Mouse (Mus musculus) embryonic facial prominence, embryonic 15.5 days (tissue): ENCODE data around the gene Dguok. TPM values are rescaled to one million over a fixed set of nuclear protein-coding genes. Genes with fewer than 3 reads are reported as not detected.

ENCODE experiments used
- ATAC-seq: fragments of 200-750 bp; cut with Nextera tagmentation; 2 replicates; pipeline ENCODE4 v1.8.0; 2017; ENCODE audit warnings: low read depth, moderate TSS enrichment; ENCODE audit not compliant: insufficient number of reproducible peaks, low FRiP score, low TSS enrichment
- H3K27ac ChIP-seq: fragments of 300-500 bp; sonication (generic); replicated peaks from 2 replicates; pipeline ENCODE4 v1.5.1; 2015; ENCODE audit warnings: mild to moderate bottlenecking, inconsistent platforms
- H3K27me3 ChIP-seq: fragments of 300-500 bp; sonication (generic); 2 replicates; pipeline ENCODE4 v1.6.1; 2015; ENCODE audit warnings: inconsistent platforms
- H3K36me3 ChIP-seq: fragments of 300-500 bp; sonication (generic); 2 replicates; pipeline ENCODE4 v1.6.1; 2015; ENCODE audit warnings: mild to moderate bottlenecking, inconsistent platforms
- H3K4me1 ChIP-seq: fragments of 300-500 bp; sonication (generic); 2 replicates; pipeline ENCODE4 v1.6.1; 2015; ENCODE audit warnings: inconsistent platforms
- H3K4me2 ChIP-seq: fragments of 300-500 bp; sonication (generic); replicated peaks from 2 replicates; pipeline ENCODE4 v1.6.1; 2015; ENCODE audit warnings: mild to moderate bottlenecking, inconsistent platforms
- H3K4me3 ChIP-seq: fragments of 300-500 bp; sonication (generic); replicated peaks from 2 replicates; pipeline ENCODE4 v1.5.1; 2015; ENCODE audit warnings: mild to moderate bottlenecking, inconsistent platforms
- H3K9ac ChIP-seq: fragments of 300-500 bp; sonication (generic); 2 replicates; pipeline ENCODE4 v1.6.1; 2015; ENCODE audit warnings: inconsistent platforms
- H3K9me3 ChIP-seq: fragments of 300-500 bp; sonication (generic); replicated peaks from 2 replicates; pipeline ENCODE4 v1.6.1; 2016; ENCODE audit warnings: inconsistent platforms
- WGBS: fragments of 180-500 bp; shearing (Covaris S2); methylation state at CpG from one replicate; pipeline ENCODE4 v1.1.7; 2015; 5-methylcytosine and 5-hydroxymethylcytosine counted together
- polyA plus RNA-seq: library from polyadenylated mRNA; unstranded; fragments of >200 nt; fragmentation: Nextera tagmentation; extraction: Ambion mirVana; gene quantifications from 2 replicates; pipeline ENCODE4 v1.2.1, GENCODE M21; 2015

Dguok gene
- polyA plus RNA-seq, 1 experiment from 2014 or later = 90.4 TPM

GRCm38 (mm10) chr6:83453706-83454105 is 53.1 kb downstream of the Dguok start:
- H3K9ac ChIP-seq = no peak overlapping the region
- H3K36me3 ChIP-seq = peaks cover 7% of the 10 kb centered on the region; the same call in 1 of the 2 replicates
- H3K9me3 ChIP-seq = no peaks in the 10 kb centered on the region
- H3K4me2 ChIP-seq = peak overlapping the region; percentile 92
- no peak for ATAC-seq
- no peaks in the 10 kb centered on the region for H3K27me3 ChIP-seq
- H3K4me3 ChIP-seq = peak overlapping the region; percentile 82
- H3K27ac ChIP-seq = no peak overlapping the region
- WGBS = 24% methylated on average over 11 of the region's 11 CpGs
- peaks cover 74% of the 10 kb centered on the region for H3K4me1 ChIP-seq

- peak overlapping the region; percentile 12; the same call in 1 of the 2 replicates for H3K4me2 ChIP-seq
- H3K27ac ChIP-seq = peak overlapping the region; percentile 34; the same call in 1 of the 2 replicates
- H3K4me1 ChIP-seq = peaks cover 80% of the 10 kb centered on the region
- 48% methylated on average over 9 of the region's 9 CpGs for WGBS
- no peak for ATAC-seq
- H3K36me3 ChIP-seq = peaks cover 14% of the 10 kb centered on the region; the same call in 1 of the 2 replicates
- no peak overlapping the region for H3K9ac ChIP-seq
- no peaks in the 10 kb centered on the region for H3K27me3 ChIP-seq
- no peak overlapping the region for H3K4me3 ChIP-seq
- no peaks in the 10 kb centered on the region for H3K9me3 ChIP-seq
These were observed 56.1 kb downstream of the Dguok start for GRCm38 (mm10) chr6:83450451-83451303.

GRCm38 (mm10) chr6:83449440-83449839 is 57.3 kb downstream of the Dguok start:
- H3K9ac ChIP-seq = no peak overlapping the region
- 0 out of 2 replicates have a peak overlapping the region, but pooled peaks have one; percentile 5 for H3K27ac ChIP-seq
- H3K36me3 ChIP-seq = peaks cover 17% of the 10 kb centered on the region; the same call in 1 of the 2 replicates
- WGBS = 69% methylated on average over 3 of the region's 3 CpGs
- H3K4me1 ChIP-seq = peaks cover 80% of the 10 kb centered on the region
- no peak overlapping the region for H3K4me3 ChIP-seq
- no peak for ATAC-seq
- H3K27me3 ChIP-seq = no peaks in the 10 kb centered on the region
- no peak overlapping the region for H3K4me2 ChIP-seq
- H3K9me3 ChIP-seq = no peaks in the 10 kb centered on the region

- no peak overlapping the region for H3K27ac ChIP-seq
- H3K36me3 ChIP-seq = peaks cover 17% of the 10 kb centered on the region; the same call in 1 of the 2 replicates
- H3K4me3 ChIP-seq = no peak overlapping the region
- no peak overlapping the region for H3K4me2 ChIP-seq
- H3K9ac ChIP-seq = no peak overlapping the region
- 74% methylated on average over 4 of the region's 4 CpGs for WGBS
- no peaks in the 10 kb centered on the region for H3K9me3 ChIP-seq
- peaks cover 80% of the 10 kb centered on the region for H3K4me1 ChIP-seq
- ATAC-seq = no peak
- H3K27me3 ChIP-seq = no peaks in the 10 kb centered on the region
These were observed 57.9 kb downstream of the Dguok start for GRCm38 (mm10) chr6:83448911-83449310.

- no peak for ATAC-seq
- Histone ChIP-seq H3K4me1 (peaks cover 82% of the 10 kb centered on the region), H3K27ac (no peak overlapping the region), H3K4me3 (no peak overlapping the region), H3K4me2 (no peak overlapping the region), H3K9ac (no peak overlapping the region), H3K27me3 (no peaks in the 10 kb centered on the region), H3K36me3 (peaks cover 17% of the 10 kb centered on the region; the same call in 1 of the 2 replicates), H3K9me3 (no peaks in the 10 kb centered on the region)
- WGBS = 61% methylated on average over 7 of the region's 7 CpGs
These were observed 59.7 kb downstream of the Dguok start for GRCm38 (mm10) chr6:83447031-83447430.

DNA sequence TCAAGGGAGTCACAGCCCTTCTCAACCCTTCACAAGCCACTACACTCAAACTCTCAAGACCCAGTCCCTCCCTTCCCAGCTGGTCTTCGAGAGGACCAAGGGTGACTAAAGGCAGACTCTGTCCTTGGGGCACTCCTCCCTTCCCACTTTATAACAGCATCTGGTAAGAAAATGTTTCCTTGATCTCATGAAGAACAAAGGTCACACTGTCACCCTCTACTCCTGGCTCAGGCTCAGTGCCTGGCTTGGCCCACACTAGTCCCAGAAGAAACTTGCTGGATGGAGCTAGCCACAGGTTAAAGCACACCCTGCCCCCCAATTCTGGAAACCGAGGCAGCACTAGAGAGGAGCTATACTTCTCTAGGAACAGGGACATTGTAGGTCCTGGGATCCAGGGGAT is 61.0 kb downstream of the Dguok start:
- Histone ChIP-seq H3K36me3 (peaks cover 17% of the 10 kb centered on the region; the same call in 1 of the 2 replicates), H3K4me2 (no peak overlapping the region), H3K4me3 (no peak overlapping the region), H3K9ac (no peak overlapping the region), H3K27ac (no peak overlapping the region), H3K27me3 (no peaks in the 10 kb centered on the region), H3K4me1 (peaks cover 75% of the 10 kb centered on the region), H3K9me3 (no peaks in the 10 kb centered on the region)
- no peak for ATAC-seq
- 66% methylated on average over 2 of the region's 2 CpGs for WGBS

DNA sequence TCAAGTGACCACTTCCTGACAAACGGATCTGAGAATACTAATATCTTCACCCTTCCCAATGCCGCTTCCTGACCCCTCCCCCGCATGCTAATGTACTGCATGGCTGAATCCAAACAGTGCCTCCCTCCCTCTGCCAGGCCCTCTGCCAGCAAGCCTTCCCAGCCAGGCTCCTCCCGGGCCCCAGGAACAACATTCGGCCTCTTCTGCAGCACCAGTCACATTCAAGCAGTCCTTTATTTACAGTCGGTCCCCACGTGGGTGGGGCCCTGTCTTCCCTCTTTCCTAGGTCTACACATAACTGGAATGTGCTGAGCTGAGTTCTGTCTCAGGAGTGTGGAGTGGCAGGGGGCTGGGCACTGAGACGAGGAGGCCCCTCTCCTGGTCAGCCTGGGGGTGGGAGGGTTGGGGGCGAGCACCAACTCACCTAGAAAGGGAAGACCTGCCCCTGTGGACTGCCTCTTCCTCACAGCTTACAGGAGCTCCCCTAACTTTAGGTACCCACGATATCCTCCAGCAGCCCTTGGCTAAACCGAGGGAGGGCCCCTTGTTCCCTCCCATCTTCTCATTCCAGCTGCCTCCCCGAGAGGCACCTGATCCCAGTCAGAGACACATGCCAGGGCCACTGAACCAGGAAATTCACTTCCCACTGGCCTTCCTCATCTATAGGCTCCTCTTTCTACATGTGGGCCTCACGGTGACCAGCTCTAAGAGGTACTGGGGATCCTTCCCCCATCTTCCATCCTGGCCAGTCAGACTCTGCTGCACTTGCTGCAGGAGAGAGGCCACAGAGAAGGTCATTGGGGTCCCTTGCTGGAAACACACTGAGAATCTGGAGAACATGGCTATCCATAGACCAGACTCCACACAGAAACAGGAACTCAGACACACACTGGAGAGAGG is 63.1 kb downstream of the Dguok start:
- no peak overlapping the region for H3K9ac ChIP-seq
- ATAC-seq = peak; percentile 37

GRCm38 (mm10) chr6:83442639-83443038 is 64.1 kb downstream of the Dguok start:
- peaks cover 3% of the 10 kb centered on the region; the same call in 1 of the 2 replicates for H3K36me3 ChIP-seq
- H3K4me3 ChIP-seq = peak overlapping the region; percentile 79
- H3K9me3 ChIP-seq = no peaks in the 10 kb centered on the region
- 38% methylated on average over 3 of the region's 3 CpGs for WGBS
- H3K27me3 ChIP-seq = no peaks in the 10 kb centered on the region
- peaks cover 92% of the 10 kb centered on the region for H3K4me1 ChIP-seq
- no peak overlapping the region for H3K9ac ChIP-seq
- H3K27ac ChIP-seq = peak overlapping the region; percentile 95
- ATAC-seq = no peak
- H3K4me2 ChIP-seq = peak overlapping the region; percentile 77

More for the DNA sequence above, 63.1 kb downstream of the Dguok start:
- no peaks in the 10 kb centered on the region for H3K27me3 ChIP-seq
- H3K4me2 ChIP-seq = peak overlapping the region; percentile 77
- H3K36me3 ChIP-seq = peaks cover 9% of the 10 kb centered on the region; the same call in 1 of the 2 replicates
- H3K4me1 ChIP-seq = peaks cover 81% of the 10 kb centered on the region
- peak overlapping the region; percentile 95 for H3K27ac ChIP-seq
- H3K9me3 ChIP-seq = no peaks in the 10 kb centered on the region
- WGBS = 6% methylated on average over 13 of the region's 13 CpGs
- H3K4me3 ChIP-seq = peak overlapping the region; percentile 16

DNA sequence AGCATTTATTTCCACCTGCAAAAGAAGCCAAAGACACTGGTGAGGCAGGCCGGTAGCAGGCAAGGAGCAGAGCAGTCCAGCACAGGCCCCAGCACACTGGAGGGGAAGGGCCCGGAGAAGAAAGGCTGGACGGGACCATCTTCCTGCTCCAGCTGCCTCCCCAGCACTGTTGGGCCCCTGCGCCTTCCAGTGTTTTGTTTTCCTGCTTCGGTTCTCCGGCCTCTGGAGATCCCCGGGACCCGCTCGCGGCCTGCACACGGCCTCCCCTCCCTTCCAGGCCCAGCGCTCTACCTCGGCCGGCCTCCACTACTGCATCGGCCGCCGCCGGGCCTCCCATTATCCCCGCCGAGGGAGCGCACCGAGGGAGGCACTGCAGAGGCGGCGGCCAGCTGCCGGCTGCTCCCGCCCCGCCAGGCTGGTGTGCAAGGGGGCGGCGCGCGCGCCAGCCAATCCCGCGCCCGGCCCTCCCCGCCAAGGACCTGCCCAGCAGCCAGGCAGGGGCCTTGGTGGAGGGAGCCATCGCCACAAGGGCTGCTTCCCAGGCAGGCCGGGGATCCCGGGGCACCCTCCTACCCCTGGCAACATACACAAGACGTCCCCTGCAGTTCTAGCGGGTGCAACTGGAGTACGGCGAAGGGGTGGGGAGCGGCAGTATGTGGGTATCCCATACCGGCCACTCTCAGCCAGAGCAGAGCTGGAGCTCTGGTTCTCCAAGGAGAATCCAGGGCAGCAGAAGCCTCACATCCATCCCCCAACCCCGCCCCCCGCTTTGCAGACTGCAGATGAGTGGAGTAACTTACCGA is 65.3 kb downstream of the Dguok start:
- WGBS = under 1% methylated on average over 48 of the region's 48 CpGs
- ATAC-seq = peak; percentile 94
- peak overlapping the region; percentile 79 for H3K4me3 ChIP-seq
- peak overlapping the region; percentile 77 for H3K4me2 ChIP-seq
- H3K9me3 ChIP-seq = no peaks in the 10 kb centered on the region
- peak overlapping the region; percentile 95 for H3K27ac ChIP-seq
- H3K4me1 ChIP-seq = peaks cover 84% of the 10 kb centered on the region
- H3K9ac ChIP-seq = peak overlapping the region; percentile 62
- H3K36me3 ChIP-seq = peaks cover 3% of the 10 kb centered on the region; the same call in 1 of the 2 replicates
- no peaks in the 10 kb centered on the region for H3K27me3 ChIP-seq

- peak overlapping the region; percentile 79 for H3K4me3 ChIP-seq
- peaks cover 5% of the 10 kb centered on the region; the same call in 1 of the 2 replicates for H3K36me3 ChIP-seq
- peak overlapping the region; percentile 77 for H3K4me2 ChIP-seq
- H3K27ac ChIP-seq = peak overlapping the region; percentile 95
- no peaks in the 10 kb centered on the region for H3K27me3 ChIP-seq
- 2% methylated on average over 26 of the region's 26 CpGs for WGBS
- H3K9ac ChIP-seq = peak overlapping the region; percentile 62
- no peaks in the 10 kb centered on the region for H3K9me3 ChIP-seq
- peak; percentile 39 for ATAC-seq
- peaks cover 80% of the 10 kb centered on the region for H3K4me1 ChIP-seq
These were observed 66.1 kb downstream of the Dguok start for GRCm38 (mm10) chr6:83440510-83441258.
